Mouse (Mus musculus): Measurements from ENCODE around the gene Gm10318. TPM values are rescaled to one million over a fixed set of nuclear protein-coding genes. Genes with fewer than 3 reads are reported as not detected.

Gene Gm10318
- total and polyA plus RNA-seq, 3 experiments: not detected

GRCm38 (mm10) chr10:77819203-77819602, 33.5 kb upstream of the Gm10318 start:
- H3K9ac ChIP-seq (ENCODE audit: low read depth, low read length): no peak overlapping the region
- WGBS: 46% methylated on average over 4 of the region's 4 CpGs
- H3K4me3 ChIP-seq: no peak overlapping the region
- no peak for DNase-seq
- TF ChIP-seq CTCF (IDR thresholded peaks at IDR 0.05) (no peak), EP300 (IDR thresholded peaks at IDR 0.05; ENCODE audit: insufficient read depth, low read depth, low read length) (no peak), POLR2A (IDR thresholded peaks at IDR 0.05; ENCODE audit: insufficient read depth, low read depth, low read length) (no peak)
- intact Hi-C loops (cut with DNase I): loop anchor here (5.0 kb wide), 1 partner anchor 192 kb away; no protein-coding TSS in a partner anchor
- no peak overlapping the region for H3K27ac ChIP-seq
- no peaks in the 10 kb centered on the region for H3K79me2 ChIP-seq (replicated peaks; ENCODE audit: control insufficient read depth, insufficient read depth, low read length)
- H3K4me1 ChIP-seq (ENCODE audit: control insufficient read depth, insufficient read depth, low read length): no peaks in the 10 kb centered on the region
- no peaks in the 10 kb centered on the region for H3K27me3 ChIP-seq (ENCODE audit: control insufficient read depth, insufficient read depth, low read length)
- H3K36me3 ChIP-seq (ENCODE audit: control insufficient read depth, insufficient read depth, low read length): no peaks in the 10 kb centered on the region

- no peak within 1 kb of the TSS for H3K4me3 ChIP-seq
- H3K4me1 ChIP-seq (ENCODE audit: control insufficient read depth, insufficient read depth, low read length): no peaks in the 10 kb centered on the region
- H3K36me3 ChIP-seq (ENCODE audit: control insufficient read depth, insufficient read depth, low read length): no peaks in the 10 kb centered on the region
- H3K9ac ChIP-seq (ENCODE audit: low read depth, low read length): no peak within 1 kb of the TSS
- H3K79me2 ChIP-seq (replicated peaks; ENCODE audit: control insufficient read depth, insufficient read depth, low read length): no peaks in the 10 kb centered on the region
- TF ChIP-seq EP300 (IDR thresholded peaks at IDR 0.05; ENCODE audit: insufficient read depth, low read depth, low read length): no peak
- TF ChIP-seq CTCF (IDR thresholded peaks at IDR 0.05): no peak
- TF ChIP-seq POLR2A (IDR thresholded peaks at IDR 0.05; ENCODE audit: insufficient read depth, low read depth, low read length): no peak
- intact Hi-C loops (cut with DNase I): no loop called here
- H3K27me3 ChIP-seq (ENCODE audit: control insufficient read depth, insufficient read depth, low read length): no peaks in the 10 kb centered on the region
- 57% methylated on average over 6 of the region's 6 CpGs for WGBS
- H3K27ac ChIP-seq: no peak within 1 kb of the TSS
- no peak for DNase-seq
Observed at GRCm38 (mm10) chr10:77826951-77827350, 25.7 kb upstream of the Gm10318 start, which contains the start of gene Krtap10-4. Krtap10-4 (minus strand) TSS chr10:77827095.

- WGBS: 60% methylated on average over 9 of the region's 9 CpGs
- Histone ChIP-seq H3K4me3 (no peak within 1 kb of the TSS), H3K36me3 (ENCODE audit: control insufficient read depth, insufficient read depth, low read length) (no peaks in the 10 kb centered on the region), H3K27me3 (ENCODE audit: control insufficient read depth, insufficient read depth, low read length) (no peaks in the 10 kb centered on the region), H3K79me2 (replicated peaks; ENCODE audit: control insufficient read depth, insufficient read depth, low read length) (no peaks in the 10 kb centered on the region), H3K4me1 (ENCODE audit: control insufficient read depth, insufficient read depth, low read length) (no peaks in the 10 kb centered on the region), H3K9ac (ENCODE audit: low read depth, low read length) (no peak within 1 kb of the TSS), H3K27ac (no peak within 1 kb of the TSS)
- intact Hi-C loops (cut with DNase I): no loop called here
- DNase-seq: no peak
- TF ChIP-seq POLR2A (IDR thresholded peaks at IDR 0.05; ENCODE audit: insufficient read depth, low read depth, low read length) (no peak), CTCF (IDR thresholded peaks at IDR 0.05) (no peak), EP300 (IDR thresholded peaks at IDR 0.05; ENCODE audit: insufficient read depth, low read depth, low read length) (no peak)
Observed at GRCm38 (mm10) chr10:77835647-77836046, 17.0 kb upstream of the Gm10318 start, which contains the start of gene Krtap10-10. Krtap10-10 (plus strand) TSS chr10:77835947.

GRCm38 (mm10) chr10:77839006-77839405, 13.7 kb upstream of the Gm10318 start:
- Histone ChIP-seq H3K4me1 (ENCODE audit: control insufficient read depth, insufficient read depth, low read length) (no peaks in the 10 kb centered on the region), H3K27ac (no peak overlapping the region), H3K36me3 (ENCODE audit: control insufficient read depth, insufficient read depth, low read length) (no peaks in the 10 kb centered on the region), H3K27me3 (ENCODE audit: control insufficient read depth, insufficient read depth, low read length) (no peaks in the 10 kb centered on the region), H3K9ac (ENCODE audit: low read depth, low read length) (no peak overlapping the region), H3K79me2 (replicated peaks; ENCODE audit: control insufficient read depth, insufficient read depth, low read length) (no peaks in the 10 kb centered on the region), H3K4me3 (no peak overlapping the region)
- TF ChIP-seq CTCF (IDR thresholded peaks at IDR 0.05) (no peak), EP300 (IDR thresholded peaks at IDR 0.05; ENCODE audit: insufficient read depth, low read depth, low read length) (no peak), POLR2A (IDR thresholded peaks at IDR 0.05; ENCODE audit: insufficient read depth, low read depth, low read length) (no peak)
- 64% methylated on average over 6 of the region's 6 CpGs for WGBS
- no peak for DNase-seq
- intact Hi-C loops (cut with DNase I): no loop called here

GRCm38 (mm10) chr10:77846503-77846902, 6.2 kb upstream of the Gm10318 start, which contains the start of gene Gm36176:
Gm36176 (plus strand) TSS chr10:77846803.
- TF ChIP-seq POLR2A (IDR thresholded peaks at IDR 0.05; ENCODE audit: insufficient read depth, low read depth, low read length): no peak
- no peak for TF ChIP-seq EP300 (IDR thresholded peaks at IDR 0.05; ENCODE audit: insufficient read depth, low read depth, low read length)
- no peak for TF ChIP-seq CTCF (IDR thresholded peaks at IDR 0.05)
- H3K9ac ChIP-seq (ENCODE audit: low read depth, low read length): no peak within 1 kb of the TSS
- no peaks in the 10 kb centered on the region for H3K36me3 ChIP-seq (ENCODE audit: control insufficient read depth, insufficient read depth, low read length)
- DNase-seq: no peak
- H3K79me2 ChIP-seq (replicated peaks; ENCODE audit: control insufficient read depth, insufficient read depth, low read length): no peaks in the 10 kb centered on the region
- no peaks in the 10 kb centered on the region for H3K27me3 ChIP-seq (ENCODE audit: control insufficient read depth, insufficient read depth, low read length)
- no peak within 1 kb of the TSS for H3K27ac ChIP-seq
- 67% methylated on average over 3 of the region's 3 CpGs for WGBS
- H3K4me1 ChIP-seq (ENCODE audit: control insufficient read depth, insufficient read depth, low read length): no peaks in the 10 kb centered on the region
- H3K4me3 ChIP-seq: no peak within 1 kb of the TSS
- intact Hi-C loops (cut with DNase I): no loop called here

- no peak for DNase-seq
- WGBS: 25% methylated on average over 2 of the region's 2 CpGs
- intact Hi-C loops (cut with DNase I): no loop called here
- no peaks in the 10 kb centered on the region for H3K4me1 ChIP-seq (ENCODE audit: control insufficient read depth, insufficient read depth, low read length)
- no peak overlapping the region for H3K27ac ChIP-seq
- no peak overlapping the region for H3K9ac ChIP-seq (ENCODE audit: low read depth, low read length)
- no peak overlapping the region for H3K4me3 ChIP-seq
- no peaks in the 10 kb centered on the region for H3K36me3 ChIP-seq (ENCODE audit: control insufficient read depth, insufficient read depth, low read length)
- H3K27me3 ChIP-seq (ENCODE audit: control insufficient read depth, insufficient read depth, low read length): no peaks in the 10 kb centered on the region
- no peak for TF ChIP-seq POLR2A (IDR thresholded peaks at IDR 0.05; ENCODE audit: insufficient read depth, low read depth, low read length)
- no peaks in the 10 kb centered on the region for H3K79me2 ChIP-seq (replicated peaks; ENCODE audit: control insufficient read depth, insufficient read depth, low read length)
Observed at GRCm38 (mm10) chr10:77846961-77847360, 5.7 kb upstream of the Gm10318 start.
